Comparison of ENCODE assay signal across 46 mouse cellular contexts in the genomic region with DNA sequence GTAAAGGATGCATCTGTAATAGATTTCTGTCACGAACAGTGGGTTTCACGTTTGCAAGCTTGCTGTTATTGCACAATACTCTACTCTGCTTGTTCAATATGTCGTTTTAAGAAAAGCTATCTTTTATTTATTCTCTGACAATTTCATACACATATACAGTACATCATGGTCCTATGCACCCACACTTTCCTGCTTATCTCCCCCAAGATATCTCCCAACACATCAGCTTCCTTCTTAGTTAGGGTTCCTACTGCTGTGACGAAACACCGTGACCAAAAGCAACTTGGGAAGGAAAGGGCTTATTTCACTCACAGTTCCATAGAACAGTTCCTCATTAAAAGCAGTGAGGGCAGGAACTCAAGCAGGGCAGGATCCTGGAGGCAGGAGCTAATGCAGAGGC. TPM values are rescaled to one million over a fixed set of nuclear protein-coding genes. Genes with fewer than 3 reads are reported as not detected.
"Had no signal": no experiment of that assay in that cellular context is flagged by ENCODE, and none has a peak within 500 bp of the region (broad histone marks: within the 10 kb centered on the region; RNA-seq: fewer than 3 reads in every experiment).

No protein-coding gene starts in this region.

- ATAC-seq: liver, embryonic 12.5 days; liver, postnatal 0 days; lung, postnatal 0 days; midbrain, embryonic 13.5 days; midbrain, embryonic 15.5 days; midbrain, embryonic 16.5 days had no signal

- H3K4me2 ChIP-seq: limb, embryonic 12.5 days; limb, embryonic 13.5 days; limb, embryonic 15.5 days; liver, embryonic 11.5 days; liver, embryonic 12.5 days; liver, embryonic 13.5 days; liver, embryonic 15.5 days; lung, embryonic 14.5 days; lung, embryonic 15.5 days; midbrain, embryonic 11.5 days; midbrain, embryonic 12.5 days; midbrain, embryonic 13.5 days; midbrain, embryonic 15.5 days; neural tube, embryonic 12.5 days had no signal

- H3K4me1 ChIP-seq: limb, embryonic 12.5 days; limb, embryonic 13.5 days; limb, embryonic 15.5 days; liver, embryonic 12.5 days; liver, embryonic 13.5 days; liver, embryonic 15.5 days; lung, embryonic 15.5 days; megakaryocyte, embryonic 14.5 days; midbrain, embryonic 10.5 days; midbrain, embryonic 12.5 days; midbrain, embryonic 13.5 days; midbrain, embryonic 15.5 days; neural tube, embryonic 12.5 days had no signal

- H3K36me3 ChIP-seq: limb, embryonic 10.5 days; limb, embryonic 12.5 days; limb, embryonic 13.5 days; limb, embryonic 15.5 days; liver, embryonic 12.5 days; liver, embryonic 13.5 days; liver, embryonic 15.5 days; lung, embryonic 15.5 days; midbrain, embryonic 10.5 days; midbrain, embryonic 12.5 days; midbrain, embryonic 13.5 days; midbrain, embryonic 15.5 days; neural tube, embryonic 12.5 days had no signal

- H3K27ac ChIP-seq: limb, embryonic 10.5 days; limb, embryonic 12.5 days; limb, embryonic 13.5 days; limb, embryonic 15.5 days; liver, embryonic 12.5 days; liver, embryonic 13.5 days; liver, embryonic 14.5 days; liver, embryonic 15.5 days; lung, embryonic 15.5 days; macrophage; midbrain, embryonic 10.5 days; midbrain, embryonic 12.5 days; midbrain, embryonic 13.5 days; midbrain, embryonic 15.5 days; neural tube, embryonic 12.5 days had no signal

- DNase-seq: left cerebral cortex, postnatal 4 days; liver; liver, embryonic 13.5 days; liver, postnatal 0 days; lung, adult 18-20 months; lung, adult 2 months; lung, embryonic 14.5 days; lung, postnatal 10 days; lung, postnatal 14 days; lung, postnatal 36 days; lung, postnatal 4 days; midbrain, embryonic 14.5 days had no signal

- H3K9ac ChIP-seq: limb, embryonic 12.5 days; limb, embryonic 13.5 days; limb, embryonic 15.5 days; liver, embryonic 12.5 days; liver, embryonic 13.5 days; liver, embryonic 14.5 days; liver, embryonic 15.5 days; liver, postnatal 0 days; lung, embryonic 14.5 days; lung, embryonic 15.5 days; midbrain, embryonic 12.5 days; midbrain, embryonic 13.5 days; midbrain, embryonic 15.5 days; neural tube, embryonic 12.5 days had no signal

- H3K4me3 ChIP-seq: limb, embryonic 10.5 days; limb, embryonic 12.5 days; limb, embryonic 13.5 days; limb, embryonic 15.5 days; liver, embryonic 12.5 days; liver, embryonic 13.5 days; liver, embryonic 15.5 days; lung, embryonic 15.5 days; megakaryocyte, embryonic 14.5 days; midbrain, embryonic 10.5 days; midbrain, embryonic 12.5 days; midbrain, embryonic 13.5 days; midbrain, embryonic 15.5 days; myocyte; neural tube, embryonic 12.5 days had no signal

- H3K9me3 ChIP-seq: limb, embryonic 10.5 days; limb, embryonic 12.5 days; limb, embryonic 13.5 days; limb, embryonic 15.5 days; liver, embryonic 12.5 days; liver, embryonic 13.5 days; liver, embryonic 15.5 days; lung, embryonic 15.5 days; megakaryocyte, embryonic 14.5 days; midbrain, embryonic 10.5 days; midbrain, embryonic 12.5 days; midbrain, embryonic 13.5 days; midbrain, embryonic 15.5 days; neural tube, embryonic 12.5 days had no signal

RNA-seq across cellular contexts. Expression of gene Lrrc34, which starts 8.3 kb away (rescaled TPM):
- total RNA-seq: left cerebral cortex, postnatal 36 days; megakaryocyte-erythroid progenitor cell, adult 5-6 weeks; monocyte, adult 5-6 weeks had no signal
- polyA plus RNA-seq: liver, adult 2 months; macrophage; myocyte had no signal

RNA-seq across cellular contexts. Expression of gene Lrriq4, which starts 11.6 kb away (rescaled TPM):
- total RNA-seq: left cerebral cortex, postnatal 10 days; left cerebral cortex, postnatal 14 days; left cerebral cortex, postnatal 25 days; left cerebral cortex, postnatal 36 days; left cerebral cortex, postnatal 4 days; liver, adult 2 months; megakaryocyte, adult 5-6 weeks; megakaryocyte-erythroid progenitor cell, adult 5-6 weeks; midbrain, postnatal 0 days; monocyte, adult 5-6 weeks had no signal
- polyA plus RNA-seq: limb, embryonic 10.5 days; limb, embryonic 11.5 days; limb, embryonic 12.5 days; limb, embryonic 13.5 days; limb, embryonic 14.5 days; limb, embryonic 15.5 days; liver, adult 2 months; liver, embryonic 11.5 days; liver, embryonic 12.5 days; liver, embryonic 13.5 days; liver, embryonic 14.5 days; liver, embryonic 15.5 days; liver, embryonic 16.5 days; liver, postnatal 0 days; lung, adult 2 months; lung, embryonic 14.5 days; lung, embryonic 15.5 days; lung, embryonic 16.5 days; lung, postnatal 0 days; macrophage; midbrain, embryonic 10.5 days; midbrain, embryonic 11.5 days; midbrain, embryonic 12.5 days; midbrain, embryonic 13.5 days; midbrain, embryonic 14.5 days; midbrain, embryonic 15.5 days; midbrain, embryonic 16.5 days; midbrain, postnatal 0 days; myocyte; neural tube, embryonic 12.5 days had no signal

RNA-seq across cellular contexts. Expression of gene Lrrc31, which starts 43.7 kb away (rescaled TPM):
- total RNA-seq: left cerebral cortex, postnatal 10 days; left cerebral cortex, postnatal 14 days; left cerebral cortex, postnatal 25 days; left cerebral cortex, postnatal 36 days; left cerebral cortex, postnatal 4 days; liver, adult 2 months; megakaryocyte, adult 5-6 weeks; megakaryocyte-erythroid progenitor cell, adult 5-6 weeks; midbrain, postnatal 0 days; monocyte, adult 5-6 weeks had no signal
- polyA plus RNA-seq: limb, embryonic 10.5 days; limb, embryonic 12.5 days; limb, embryonic 13.5 days; liver, adult 2 months; liver, embryonic 11.5 days; liver, embryonic 12.5 days; liver, embryonic 13.5 days; liver, embryonic 14.5 days; liver, embryonic 15.5 days; liver, embryonic 16.5 days; lung, embryonic 14.5 days; macrophage; midbrain, embryonic 10.5 days; midbrain, embryonic 11.5 days; midbrain, embryonic 12.5 days; midbrain, embryonic 14.5 days; midbrain, embryonic 15.5 days; midbrain, postnatal 0 days; myocyte; neural tube, embryonic 11.5 days; neural tube, embryonic 12.5 days had no signal

RNA-seq across cellular contexts. Expression of gene Actrt3, which starts 56.2 kb away (rescaled TPM):
- total RNA-seq: liver, adult 2 months; megakaryocyte, adult 5-6 weeks; megakaryocyte-erythroid progenitor cell, adult 5-6 weeks; monocyte, adult 5-6 weeks had no signal
- polyA plus RNA-seq: limb, embryonic 15.5 days; liver, embryonic 11.5 days; liver, embryonic 12.5 days; liver, embryonic 13.5 days; liver, embryonic 14.5 days; liver, embryonic 15.5 days; liver, embryonic 16.5 days; liver, postnatal 0 days; lung, adult 2 months; lung, embryonic 14.5 days; lung, embryonic 15.5 days; lung, embryonic 16.5 days; lung, postnatal 0 days; macrophage; midbrain, embryonic 12.5 days; myocyte; neural tube, embryonic 12.5 days had no signal
